ENCODE assay signal across 28 mouse cellular contexts in the genomic region with DNA sequence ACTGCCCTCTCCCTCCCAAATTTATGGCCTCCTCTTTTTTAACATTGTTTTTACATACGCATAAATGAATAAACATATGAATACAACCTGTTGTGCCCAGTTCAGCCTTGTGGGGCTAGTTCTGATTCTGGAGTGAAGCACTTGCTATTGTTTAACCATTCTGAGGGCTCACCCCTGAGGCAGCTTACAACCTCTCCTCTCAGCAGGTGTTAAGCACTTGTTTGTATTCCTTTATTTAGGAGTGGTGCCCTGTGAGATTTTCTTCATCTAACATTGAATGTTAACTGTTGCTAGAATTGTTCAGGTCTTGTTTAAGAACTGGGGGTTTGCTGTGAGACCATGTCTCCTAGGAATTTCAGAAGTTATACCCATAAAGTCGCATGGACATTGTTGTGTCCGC. TPM values are rescaled to one million over a fixed set of nuclear protein-coding genes. Genes with fewer than 3 reads are reported as not detected.
DNase-seq lines count a peak whose midpoint lies in the region; ATAC-seq and TF ChIP-seq lines count a peak whose summit lies in the region.
"Had no signal": no experiment of that assay in that cellular context is flagged by ENCODE, and none has a peak within 500 bp of the region (broad histone marks: within the 10 kb centered on the region; RNA-seq: fewer than 3 reads in every experiment).

No protein-coding gene starts in this region.

- no peak for TF ChIP-seq CTCF in ES-Bruce4 (IDR thresholded peaks at IDR 0.05; ENCODE audit: low read depth, low read length)
- no peak for TF ChIP-seq CTCF in stomach, postnatal 0 days (IDR thresholded peaks at IDR 0.05; ENCODE audit: low read depth)

- DNase-seq in ES-CJ7 (ENCODE audit: low read depth, low spot score) (peak; percentile 76), R1 (ENCODE audit: low read depth, low spot score) (peak; percentile 79), ZHBTc4 (ENCODE audit: low read depth, low spot score) (peak; percentile 72)
- DNase-seq in spleen, postnatal 4 days (ENCODE audit: low spot score in 2 of 2): no peak
- no peak for DNase-seq in stomach, postnatal 0 days (ENCODE audit: low spot score)
- DNase-seq in heart, adult 18-20 months: no peak
- no peak for DNase-seq in ovary, postnatal 10 days (ENCODE audit: low spot score)
- DNase-seq: adrenal gland, adult 2 months; adrenal gland, adult 8-10 months; adrenal gland, postnatal 10 days; adrenal gland, postnatal 14 days; adrenal gland, postnatal 25 days; adrenal gland, postnatal 36 days; B cell, adult 2 months; cerebellum, adult 11 months; cerebellum, adult 11-12 months; cerebellum, adult 18-20 months; cerebellum, adult 2 months; cerebellum, adult 8-10 months; cerebellum, adult 9-10 months had no signal

- TF ChIP-seq EP300 in ES-Bruce4 (IDR thresholded peaks at IDR 0.05; ENCODE audit: insufficient read depth, low read depth, low read length): 0 out of 2 replicates have a peak, but pooled peaks have one; percentile 9
- no peak for TF ChIP-seq EP300 in stomach, postnatal 0 days (optimal IDR thresholded peaks at IDR 0.05)

- no peak overlapping the region for H3K9ac ChIP-seq in ES-Bruce4 (ENCODE audit: low read depth, poor library complexity, severe bottlenecking)
- no peak overlapping the region for H3K9ac ChIP-seq in stomach, postnatal 0 days (ENCODE audit: low read length)

- no peaks in the 10 kb centered on the region for H3K27me3 ChIP-seq in ES-Bruce4 (ENCODE audit: control insufficient read depth, insufficient read depth, low read length, poor library complexity, severe bottlenecking)
- no peaks in the 10 kb centered on the region for H3K27me3 ChIP-seq in stomach, postnatal 0 days (ENCODE audit: control insufficient read depth, insufficient read depth, low read length)
- H3K27me3 ChIP-seq: CH12.LX, Patski had no signal

- no peak for TF ChIP-seq POLR2A in ES-Bruce4 (IDR thresholded peaks at IDR 0.05; ENCODE audit: insufficient read depth, low read length)

- H3K4me2 ChIP-seq in stomach, postnatal 0 days (replicated peaks; ENCODE audit: low read depth): no peak overlapping the region

- H3K36me3 ChIP-seq in ES-Bruce4 (ENCODE audit: control insufficient read depth, insufficient read depth, low read length, poor library complexity, severe bottlenecking): no peaks in the 10 kb centered on the region
- H3K36me3 ChIP-seq in stomach, postnatal 0 days (ENCODE audit: control insufficient read depth, insufficient read depth, low read length): no peaks in the 10 kb centered on the region
- H3K36me3 ChIP-seq: G1E had no signal

- H3K9me3 ChIP-seq in ES-Bruce4 (replicated peaks; ENCODE audit: control insufficient read depth, insufficient read depth, low read length, poor library complexity, severe bottlenecking): peaks cover 9% of the 10 kb centered on the region
- H3K9me3 ChIP-seq in stomach, postnatal 0 days (ENCODE audit: control insufficient read depth, low read length): no peaks in the 10 kb centered on the region
- H3K9me3 ChIP-seq: G1E had no signal

- no peak for ATAC-seq in stomach, postnatal 0 days (ENCODE audit: low FRiP score, low TSS enrichment)
- ATAC-seq: activated CD4-positive, CD25-positive, alpha-beta regulatory T cell, adult 4 months; CD4-positive, CD25-positive, alpha-beta regulatory T cell, adult 4 months; Patski had no signal

- H3K4me3 ChIP-seq in ES-Bruce4 (ENCODE audit: low read depth, low read length): no peak overlapping the region
- H3K4me3 ChIP-seq in stomach, postnatal 0 days (ENCODE audit: low read depth, low read length): no peak overlapping the region

- H3K4me1 ChIP-seq in ES-Bruce4 (ENCODE audit: control insufficient read depth, insufficient read depth, low read length): no peaks in the 10 kb centered on the region
- H3K4me1 ChIP-seq in stomach, postnatal 0 days (replicated peaks; ENCODE audit: control insufficient read depth, insufficient read depth): no peaks in the 10 kb centered on the region

- no peak overlapping the region for H3K27ac ChIP-seq in ES-Bruce4 (ENCODE audit: insufficient read depth, low read length)
- no peak overlapping the region for H3K27ac ChIP-seq in stomach, postnatal 0 days (replicated peaks)

- 70% methylated on average over 3 of the region's 3 CpGs for WGBS in stomach, postnatal 0 days

RNA-seq across cellular contexts. Expression of gene Slc4a10, which starts 28.1 kb away (rescaled TPM):
- polyA plus RNA-seq in ES-Bruce4 (2011; ENCODE audit: insufficient read depth, insufficient read length, low read depth, missing spikeins): not detected in 2 replicates
- 0.15 and 0.16 TPM in 2 replicates for polyA plus RNA-seq in stomach, postnatal 0 days (2015; fragmentation: Nextera tagmentation; extraction: Ambion mirVana)
- not detected for total RNA-seq in heart, adult 18-20 months (2021)
- total RNA-seq: CH12.LX, MEL had no signal
- polyA plus RNA-seq: C2C12, G1E, Patski had no signal

Comparison
In these comparisons a context has a peak if more than half of its experiments do, and no peak if none do; other contexts are left out.
1. DNase-seq: peak in ES-CJ7 (single experiment), R1 (single experiment) and ZHBTc4 (single experiment); none in spleen, postnatal 4 days (0 of 2), stomach, postnatal 0 days (single experiment), heart, adult 18-20 months (0 of 2) and ovary, postnatal 10 days (single experiment).